Mouse (Mus musculus) heart, embryonic 11.5 days (tissue): ENCODE data around the gene Hhipl1. TPM values are rescaled to one million over a fixed set of nuclear protein-coding genes. Genes with fewer than 3 reads are reported as not detected.

Experiments
- polyA plus RNA-seq: library from polyadenylated mRNA; unstranded; fragments of >200 nt; fragmentation: Nextera tagmentation; extraction: Ambion mirVana; gene quantifications from 2 replicates; pipeline ENCODE4 v1.2.1, GENCODE M21; 2014

The Hhipl1 gene
- polyA plus RNA-seq, 1 experiment from 2014 or later: 0.29 TPM

Other genes with a start within 250 kb of the Hhipl1 start
- gene Setd3, start 127.0 kb upstream of the Hhipl1 start, polyA plus RNA-seq: 62.4 and 64.4 TPM in 2 replicates
- 4.0 and 5.6 TPM in 2 replicates for gene Ccnk, start 126.7 kb upstream of the Hhipl1 start, polyA plus RNA-seq
- 6.3 and 7.8 TPM in 2 replicates for gene Ccdc85c, start 30.8 kb upstream of the Hhipl1 start, polyA plus RNA-seq
- 4.3 and 5.5 TPM in 2 replicates for gene Cyp46a1, start 28.1 kb downstream of the Hhipl1 start, polyA plus RNA-seq
- 48.3 and 48.7 TPM in 2 replicates for gene Eml1, start 64.7 kb downstream of the Hhipl1 start, polyA plus RNA-seq
- 49.9 and 51.0 TPM in 2 replicates for gene Evl, start 248.4 kb downstream of the Hhipl1 start, polyA plus RNA-seq